Mouse (Mus musculus): Measurements from ENCODE around the gene Krt88.

Krt88 gene

DNA sequence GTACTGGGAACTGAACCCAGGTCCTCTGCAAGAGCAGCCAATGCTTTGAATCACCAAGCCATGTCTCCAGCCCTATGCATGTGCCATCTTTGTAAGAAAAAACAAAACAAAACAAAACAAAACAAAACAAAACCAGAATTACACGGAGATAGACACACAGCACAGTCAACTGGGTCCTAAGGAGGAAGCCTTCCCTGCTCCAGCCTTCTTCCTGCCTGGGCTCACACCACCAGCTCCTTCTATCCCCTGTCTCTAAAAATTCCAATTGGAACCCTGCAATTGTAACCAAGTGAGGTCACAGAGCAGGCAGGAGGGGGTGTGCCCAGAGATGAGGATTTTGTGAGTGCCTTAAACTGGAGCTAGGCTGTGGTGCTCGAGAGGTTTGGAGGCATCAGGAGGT is at the start of gene Krt88:
Krt88 (plus strand) TSS at position 301 of the 400 bp plus-strand sequence.
- DNase-seq (ENCODE audit: low spot score), result no peak

DNA sequence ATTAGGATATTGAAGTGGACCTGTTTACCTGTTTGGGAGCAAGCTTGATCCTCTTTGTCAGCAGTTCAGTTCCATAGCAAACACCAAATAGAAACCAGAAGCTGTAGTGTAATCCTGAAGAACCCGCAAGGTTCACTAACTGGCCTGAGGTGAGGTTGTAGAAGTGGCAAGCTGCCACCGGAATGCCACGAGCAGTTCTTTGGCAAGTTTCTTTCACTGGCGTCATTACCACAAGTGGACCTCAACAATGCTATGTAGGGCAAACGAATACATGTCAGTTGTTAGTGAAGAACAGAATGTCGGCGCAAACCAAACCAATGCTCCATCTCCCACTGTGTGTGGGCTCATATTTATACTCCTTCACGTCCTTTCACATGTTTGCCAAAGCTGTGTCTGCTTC is 49.3 kb upstream of the Krt88 start:
- no peak for DNase-seq (ENCODE audit: low spot score)

DNA sequence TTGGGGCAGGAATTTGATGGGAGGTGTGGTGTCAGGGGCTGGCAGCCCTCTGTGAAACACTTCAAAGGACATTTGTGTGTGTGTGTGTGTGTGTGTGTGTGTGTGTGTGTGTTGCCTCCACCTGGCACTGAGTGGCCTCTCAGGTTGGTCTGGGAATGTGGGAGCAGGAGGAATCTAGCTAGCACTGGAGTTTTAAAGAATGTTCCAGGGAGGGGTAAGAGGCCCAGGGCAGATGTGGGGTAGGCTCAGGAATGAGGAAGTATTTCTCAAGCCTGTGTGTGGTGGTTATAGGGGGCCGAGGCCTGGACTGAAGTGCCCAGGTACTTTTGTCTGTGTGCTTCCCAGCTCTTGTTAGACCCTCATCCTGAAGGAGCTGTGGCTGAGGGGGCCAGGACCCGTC is 36.8 kb upstream of the Krt88 start, which contains the start of gene Krt7:
Krt7 (plus strand) TSS at position 269 of the 400 bp plus-strand sequence.
- DNase-seq (ENCODE audit: low spot score), result no peak

DNA sequence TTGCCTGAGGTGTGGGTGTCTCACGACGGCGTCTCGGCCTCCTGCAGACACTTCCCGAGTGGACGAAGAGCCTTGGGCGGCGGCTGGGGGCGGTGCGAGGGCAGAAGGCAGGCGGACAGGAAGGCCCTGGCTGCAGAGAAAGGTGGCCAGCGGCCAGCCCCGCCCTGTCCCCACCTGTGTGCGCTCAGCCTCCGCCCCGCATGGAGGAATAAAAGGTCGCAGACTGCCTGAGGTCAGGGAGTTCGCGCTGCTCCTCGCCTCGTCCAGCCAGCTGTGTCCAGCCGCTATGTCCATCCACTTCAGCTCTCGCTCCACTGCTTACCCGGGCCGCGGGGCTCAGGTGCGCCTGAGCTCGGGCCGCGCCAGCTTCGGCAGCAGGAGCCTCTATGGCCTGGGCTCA is 35.4 kb upstream of the Krt88 start:
- DNase-seq (ENCODE audit: low spot score), result no peak

DNA sequence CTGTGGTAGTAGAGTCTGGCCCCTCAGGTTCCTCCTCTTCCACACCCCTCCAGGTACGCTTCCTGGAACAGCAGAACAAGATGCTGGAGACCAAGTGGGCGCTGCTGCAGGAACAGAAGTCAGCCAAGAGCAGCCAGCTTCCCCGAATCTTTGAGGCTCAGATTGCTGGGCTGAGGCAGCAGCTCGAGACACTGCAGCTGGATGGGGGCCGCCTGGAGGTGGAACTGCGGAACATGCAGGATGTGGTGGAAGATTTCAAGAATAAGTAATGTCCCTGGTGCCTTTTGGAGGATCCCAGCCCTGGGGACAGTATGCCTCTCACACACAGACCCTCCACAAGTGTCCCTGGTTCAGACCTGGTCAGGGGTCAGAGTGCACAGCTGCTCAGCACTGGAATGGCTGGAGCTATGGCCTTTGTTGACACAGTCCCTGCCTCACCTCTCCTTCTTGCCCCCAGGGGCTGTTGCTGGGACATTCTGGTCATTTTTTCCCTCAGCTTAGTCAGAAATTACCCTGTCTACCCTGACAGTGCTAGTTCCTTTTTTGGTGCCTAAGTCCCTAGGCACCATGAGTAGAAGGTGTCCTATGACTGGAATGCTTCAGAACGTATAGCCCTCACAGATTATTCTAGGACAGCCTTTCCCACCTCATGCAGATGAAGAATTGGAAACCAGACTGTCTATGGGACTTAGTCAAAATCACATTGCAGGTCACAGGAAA is 33.5 kb upstream of the Krt88 start:
- no peak for DNase-seq (ENCODE audit: low spot score)

DNA sequence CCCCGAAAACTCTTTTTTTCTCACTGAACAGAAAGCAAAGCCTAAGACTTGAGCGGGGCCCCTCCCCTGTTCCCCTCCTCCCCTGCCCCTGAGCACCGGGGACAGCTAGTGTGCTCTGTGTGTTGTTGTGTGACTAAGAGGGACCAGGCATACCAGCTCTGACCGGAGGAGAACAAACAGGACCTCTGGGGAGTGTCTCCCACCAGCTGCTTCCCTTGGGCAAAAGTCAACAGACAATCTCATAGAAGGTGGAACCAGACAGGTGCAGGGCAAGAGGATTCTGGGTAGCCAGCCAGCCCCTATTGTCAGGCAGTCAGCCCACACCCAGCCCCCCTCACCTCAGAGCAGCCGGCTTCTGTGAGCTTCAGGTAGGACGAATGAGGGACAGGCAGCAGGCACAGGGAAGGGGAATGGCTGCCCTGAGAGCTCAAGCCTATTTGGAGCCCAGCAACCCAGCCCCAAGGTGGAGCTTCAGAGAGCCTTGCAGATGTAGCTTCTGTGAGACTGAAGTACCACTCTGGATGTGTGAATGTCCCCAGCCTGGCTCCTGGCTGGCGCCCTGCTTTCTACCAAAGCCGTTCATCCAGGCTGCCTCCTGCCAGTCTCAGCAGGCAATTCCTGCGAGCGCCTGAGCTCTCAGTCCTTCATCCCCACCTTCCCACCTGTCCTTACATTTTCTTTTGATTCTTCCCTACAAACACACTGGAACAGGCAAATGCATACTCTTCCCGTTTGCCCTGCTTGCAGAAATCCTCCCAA is 32.6 kb upstream of the Krt88 start:
- no peak for DNase-seq (ENCODE audit: low spot score)

DNA sequence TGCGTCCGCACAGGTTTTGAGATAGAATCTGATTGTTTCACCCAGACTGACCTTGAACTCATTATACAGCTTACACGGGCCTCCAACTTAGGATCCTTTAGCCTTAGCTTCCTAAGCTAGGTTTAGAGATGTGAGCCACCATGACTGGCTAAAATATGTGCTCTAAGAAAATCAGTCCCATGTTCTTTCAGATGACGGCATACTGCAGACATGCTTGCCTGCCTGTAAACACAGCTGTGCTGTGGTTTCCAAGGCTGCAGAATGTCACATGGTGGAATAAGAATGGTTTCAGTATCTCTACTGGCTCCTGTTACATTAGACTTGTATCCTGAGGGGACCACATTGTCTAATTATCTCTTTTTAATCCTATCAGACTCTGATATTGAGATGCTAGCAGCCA is 28.6 kb upstream of the Krt88 start:
- DNase-seq (ENCODE audit: low spot score), result no peak

DNA sequence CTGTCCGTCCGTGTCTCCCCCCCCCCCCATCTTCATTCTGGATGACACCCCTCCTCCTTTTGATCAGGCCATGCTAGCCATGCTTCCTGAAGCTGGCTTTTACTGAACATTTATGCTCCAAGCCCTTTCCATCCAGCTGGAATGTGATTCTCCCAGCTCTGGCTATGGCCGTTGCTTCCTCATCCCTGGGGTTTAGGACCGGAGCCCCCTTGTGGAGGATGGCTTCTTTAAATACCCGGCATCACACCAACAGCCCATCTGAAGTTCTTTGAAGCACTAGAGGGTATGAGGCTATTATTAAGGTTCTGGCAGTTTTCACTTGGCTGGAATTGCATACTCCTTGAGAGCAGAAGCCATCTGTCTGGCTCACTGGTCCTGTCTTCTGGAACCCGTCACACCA is 26.6 kb upstream of the Krt88 start:
- DNase-seq (ENCODE audit: low spot score), result no peak

DNA sequence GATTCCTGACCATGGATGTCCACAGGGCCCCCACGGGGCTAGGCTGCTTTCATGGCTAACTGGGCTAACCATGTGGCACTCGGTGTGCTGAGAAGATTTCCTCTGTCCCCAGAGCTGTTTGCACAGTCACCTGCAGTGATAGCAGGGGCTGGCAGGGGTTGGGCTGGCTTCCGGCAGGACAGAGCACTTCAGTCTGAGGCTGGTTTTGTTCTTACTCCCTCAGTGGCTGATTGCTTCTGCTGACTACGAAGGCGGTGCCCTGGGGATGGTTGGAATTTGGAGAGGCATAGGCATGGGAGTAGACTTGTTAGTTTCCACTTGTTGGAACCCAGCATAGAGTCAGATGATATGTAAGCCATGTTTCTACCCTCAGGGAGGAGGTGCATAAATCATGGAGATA is 22.6 kb upstream of the Krt88 start:
- DNase-seq (ENCODE audit: low spot score), result no peak

DNA sequence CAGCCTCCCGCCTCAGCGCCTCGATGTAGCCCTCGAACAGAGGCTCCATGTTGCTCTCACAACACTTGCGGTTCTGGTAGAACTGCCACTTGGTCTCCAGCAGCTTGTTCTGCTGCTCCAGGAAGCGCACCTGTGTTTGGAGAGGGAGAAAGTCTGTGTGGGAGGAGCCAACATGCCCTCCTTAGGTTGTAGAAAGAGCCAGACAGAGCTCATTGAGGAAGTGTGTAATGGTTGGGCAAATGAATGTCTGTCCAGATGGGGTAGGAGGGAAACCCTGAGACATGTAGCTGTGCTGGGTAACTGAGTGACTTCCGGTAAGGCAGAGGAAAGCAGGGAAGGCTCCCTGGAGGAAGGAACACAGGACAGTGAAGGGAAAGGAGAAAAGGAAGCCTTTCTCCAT is 10.9 kb upstream of the Krt88 start:
- no peak for DNase-seq (ENCODE audit: low spot score)

DNA sequence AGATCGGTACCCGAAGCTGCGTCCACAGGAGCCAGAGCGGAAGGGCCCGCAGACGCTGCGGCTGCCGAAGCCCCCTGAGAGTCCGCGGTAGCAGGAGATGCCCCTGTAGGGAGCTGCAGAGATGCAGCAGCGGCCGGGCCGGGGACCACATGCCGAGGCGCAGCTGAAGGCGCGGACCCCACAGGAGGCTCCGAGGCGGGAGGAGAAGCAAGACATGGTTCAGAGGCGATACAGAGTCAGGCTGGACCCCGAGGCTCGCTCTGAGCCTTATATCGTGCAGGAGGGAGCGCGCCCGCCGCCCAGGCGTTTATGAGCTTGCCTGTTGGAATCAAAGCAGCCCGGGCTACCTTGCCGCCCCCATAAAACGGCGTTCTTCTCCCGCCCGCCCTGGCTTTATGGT is 9.0 kb upstream of the Krt88 start, which contains the start of gene Krt87:
Krt87 (minus strand) TSS at position 250 of the 400 bp plus-strand sequence.
- DNase-seq (ENCODE audit: low spot score), result no peak

DNA sequence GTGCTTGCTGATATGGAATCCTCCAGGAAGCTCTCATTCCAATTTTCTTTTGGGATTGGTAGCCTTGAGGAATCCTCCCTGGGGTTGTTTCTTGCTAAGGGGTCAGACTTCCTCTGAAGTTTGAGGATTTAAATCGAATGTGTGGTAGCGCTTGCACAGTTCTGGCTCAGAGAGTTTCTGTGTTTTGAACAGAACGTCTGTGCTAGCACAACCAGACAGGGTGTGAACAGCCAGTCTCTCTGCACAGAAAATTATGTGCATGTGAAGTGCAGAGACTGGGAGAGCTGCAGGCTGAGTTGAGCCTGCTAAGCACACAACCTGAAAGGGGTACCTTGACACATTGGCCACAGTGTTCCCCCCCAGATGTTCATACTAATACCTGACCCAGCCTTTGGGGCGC is 6.7 kb upstream of the Krt88 start:
- no peak for DNase-seq (ENCODE audit: low spot score)

DNA sequence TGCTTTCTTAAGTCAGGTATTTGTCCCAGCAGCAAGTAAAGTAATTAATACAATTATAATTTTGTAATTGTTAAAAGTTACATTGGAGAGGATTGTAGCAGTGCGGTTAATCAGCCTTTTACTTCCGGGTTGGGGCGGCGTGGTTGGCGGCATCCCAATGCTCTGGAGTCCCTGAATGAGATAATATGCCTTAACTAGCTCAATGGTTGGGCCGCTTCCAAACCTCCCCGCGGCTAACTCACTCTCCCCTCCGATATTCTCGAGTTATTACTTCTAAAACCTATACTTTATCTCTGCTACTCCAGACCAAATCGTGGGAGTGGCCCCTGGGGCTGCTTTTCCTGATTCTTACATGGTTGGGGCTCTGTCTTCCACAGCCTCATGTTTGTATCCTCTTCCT is 972 bp upstream of the Krt88 start:
- no peak for DNase-seq (ENCODE audit: low spot score)

DNA sequence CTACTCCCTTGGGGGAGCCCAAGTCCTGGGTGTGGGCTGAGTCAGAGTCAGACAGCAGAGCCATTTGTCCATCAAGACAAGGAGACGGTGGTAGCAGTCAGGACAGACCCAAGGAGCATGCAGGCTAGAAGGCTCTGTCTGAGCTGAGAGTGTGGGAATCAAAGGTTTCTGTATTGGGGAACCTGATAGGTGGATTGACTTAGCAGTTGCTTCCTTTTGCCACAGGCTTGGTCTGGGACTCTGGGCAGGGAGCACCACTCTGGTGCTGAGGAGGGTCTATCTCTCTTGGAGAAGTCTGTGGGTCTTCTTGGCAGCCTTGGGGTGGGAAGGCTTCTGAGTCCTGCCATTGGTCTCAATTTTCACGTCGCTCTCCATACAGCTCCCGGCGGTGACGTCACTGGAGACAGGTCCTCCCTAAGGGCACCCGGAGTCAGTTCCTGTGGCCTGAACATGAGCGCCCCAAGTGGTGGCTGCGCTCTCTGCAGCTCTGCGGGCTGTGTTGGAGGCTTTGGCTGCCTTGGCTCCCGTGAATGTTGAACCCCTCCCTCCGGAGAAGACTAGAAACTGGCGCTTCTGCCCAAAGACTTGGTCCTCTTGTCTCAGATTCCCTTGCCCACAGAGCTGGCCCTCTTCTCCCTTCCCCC is 5.7 kb downstream of the Krt88 start:
- DNase-seq (ENCODE audit: low spot score), result peak; percentile 50

DNA sequence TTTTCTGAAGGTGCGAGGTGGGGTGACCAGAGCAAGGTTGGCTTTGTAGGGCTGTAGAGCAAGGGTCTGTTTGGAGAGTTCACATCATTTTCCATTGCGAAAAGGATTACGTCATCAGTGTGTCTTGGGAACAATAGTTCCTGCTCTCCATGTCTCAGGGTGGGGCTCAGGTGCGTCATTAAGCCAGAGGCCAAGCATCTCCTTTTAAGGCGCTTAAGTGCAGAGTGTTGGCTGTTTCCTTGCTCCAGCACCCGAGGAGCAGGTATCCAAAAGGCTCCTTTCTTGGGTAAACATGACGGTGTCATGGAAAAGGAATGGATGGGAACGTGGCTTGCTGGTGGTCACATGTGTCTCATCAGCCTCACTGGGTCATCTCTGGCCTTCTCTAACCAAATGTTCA is 7.2 kb downstream of the Krt88 start:
- no peak for DNase-seq (ENCODE audit: low spot score)

DNA sequence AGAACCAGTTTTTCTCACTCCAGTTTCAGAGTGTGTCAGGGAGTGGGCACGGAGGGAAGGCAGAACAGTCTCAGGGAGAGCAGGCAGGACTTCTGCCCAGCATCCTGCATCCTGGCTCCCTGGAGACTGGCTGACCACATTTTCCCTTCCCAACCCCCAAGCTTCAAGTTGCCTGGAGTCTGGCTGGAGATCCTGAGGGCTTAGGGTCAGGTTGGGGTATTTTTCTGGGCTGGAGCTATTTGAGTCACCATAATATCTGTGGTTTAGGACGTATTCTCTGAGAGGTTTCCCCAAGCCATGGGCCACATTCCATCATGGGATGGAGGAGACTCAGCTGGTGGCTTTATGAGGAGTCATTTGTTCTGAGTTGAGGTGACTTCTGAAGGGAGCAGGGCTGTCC is 7.7 kb downstream of the Krt88 start:
- no peak for DNase-seq (ENCODE audit: low spot score)

DNA sequence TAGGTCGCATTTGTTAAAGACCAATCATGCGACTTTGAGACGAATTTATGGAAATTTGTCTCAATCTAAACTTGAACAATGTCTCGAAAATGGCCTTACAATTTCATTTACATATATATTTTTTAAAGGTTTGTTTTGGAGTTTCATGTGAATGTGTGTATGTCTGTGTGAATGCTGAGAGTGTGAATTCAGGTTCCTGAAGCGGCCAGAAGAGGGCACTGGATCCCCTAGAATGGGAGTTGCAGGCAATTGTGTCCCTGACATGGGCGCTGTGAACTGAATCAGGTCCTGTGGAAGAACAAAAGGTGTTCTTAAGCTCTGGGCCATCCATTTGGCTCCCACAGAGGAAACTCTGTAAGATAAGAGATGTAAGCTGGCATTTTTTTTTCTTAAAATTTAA is 8.3 kb downstream of the Krt88 start:
- DNase-seq (ENCODE audit: low spot score), result no peak

DNA sequence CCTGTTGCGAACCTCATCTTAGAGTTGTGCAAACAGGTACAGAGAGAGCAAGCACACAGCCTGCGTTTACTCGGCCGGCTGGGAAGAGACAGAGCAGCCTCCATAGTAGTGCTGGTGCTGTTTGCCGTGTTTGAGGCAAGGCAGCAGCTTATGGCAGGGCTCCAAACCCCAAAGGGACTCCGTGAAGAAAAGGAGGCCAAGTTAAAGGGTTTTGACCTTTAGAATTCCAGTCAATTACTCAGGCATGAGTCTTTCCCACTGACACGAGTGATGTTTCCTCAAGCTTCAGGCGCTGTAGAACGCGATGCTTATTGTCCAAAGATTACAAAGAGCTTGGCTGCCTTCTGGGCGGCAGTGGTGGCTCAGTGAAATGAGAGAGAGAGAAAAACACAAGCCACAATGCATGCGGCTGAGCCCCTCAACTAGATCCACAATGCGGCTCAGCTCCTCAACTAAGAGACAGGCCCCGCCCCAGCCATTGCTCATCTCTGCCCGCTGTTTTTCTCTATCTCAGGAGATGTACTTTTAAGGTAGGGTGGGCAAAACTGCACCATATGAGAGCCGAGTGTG is 10.9 kb downstream of the Krt88 start:
- no peak for DNase-seq (ENCODE audit: low spot score)

DNA sequence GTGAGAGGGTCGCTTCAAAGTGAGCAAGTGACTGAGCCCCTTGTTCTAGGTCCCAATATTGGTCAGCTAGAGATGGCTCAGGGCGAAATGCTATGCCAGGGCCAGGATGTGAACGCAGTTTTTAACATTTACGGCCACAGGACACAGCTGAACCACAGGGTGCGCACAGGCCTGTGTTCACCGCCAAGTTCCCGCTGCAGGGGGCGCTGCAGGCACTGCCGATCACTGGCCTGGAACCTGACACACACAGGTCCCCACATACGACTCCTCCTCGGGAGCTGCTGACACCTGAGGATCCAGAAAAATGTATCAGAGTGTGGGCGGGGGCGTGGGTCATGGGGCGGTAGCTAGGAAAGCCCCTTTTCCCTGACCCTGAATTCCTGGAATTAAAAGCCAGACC is 11.7 kb downstream of the Krt88 start:
- DNase-seq (ENCODE audit: low spot score), result no peak

DNA sequence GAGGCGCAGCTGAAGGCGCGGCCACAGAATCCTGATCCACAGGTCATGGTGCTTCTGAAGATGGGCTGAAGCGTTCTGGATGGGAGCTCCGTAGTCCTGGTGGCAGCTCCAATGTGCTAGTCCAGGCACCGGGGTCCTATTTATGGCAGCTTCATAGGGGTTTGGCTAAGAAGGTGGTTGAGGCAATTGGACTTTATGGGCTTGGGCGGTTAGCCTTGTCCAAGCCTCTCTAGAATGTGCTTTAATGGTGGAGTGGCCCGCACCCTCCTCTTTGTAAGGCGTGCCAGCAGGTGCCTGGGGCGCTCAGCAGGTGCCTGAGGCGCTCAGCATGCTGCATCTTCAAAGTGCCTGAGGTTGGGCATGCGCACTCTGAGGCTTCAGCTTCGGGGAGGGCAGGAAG is 16.1 kb downstream of the Krt88 start, which contains the start of gene Krt81:
Krt81 (minus strand) TSS at position 101 of the 400 bp plus-strand sequence.
- DNase-seq (ENCODE audit: low spot score), result no peak

DNA sequence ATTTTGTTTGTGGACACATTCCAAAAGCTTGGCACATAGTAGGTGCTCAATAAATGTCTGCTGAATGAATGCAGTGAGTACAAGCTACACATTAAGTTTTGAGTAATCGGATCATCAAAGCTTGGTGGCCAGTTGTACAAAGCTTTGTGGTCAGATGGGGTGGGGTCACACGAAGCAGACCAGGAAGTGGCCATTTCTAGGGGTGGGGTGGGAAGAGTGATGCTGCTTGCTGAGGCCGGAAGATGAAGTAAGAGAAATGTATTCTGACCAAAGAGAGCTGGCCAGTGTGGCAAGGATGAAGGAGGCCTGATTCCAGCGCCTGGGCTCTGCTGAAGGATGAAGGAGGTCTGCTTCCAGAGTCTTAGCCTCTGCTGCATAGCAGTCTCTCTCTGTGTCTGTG is 21.5 kb downstream of the Krt88 start:
- no peak for DNase-seq (ENCODE audit: low spot score)

DNA sequence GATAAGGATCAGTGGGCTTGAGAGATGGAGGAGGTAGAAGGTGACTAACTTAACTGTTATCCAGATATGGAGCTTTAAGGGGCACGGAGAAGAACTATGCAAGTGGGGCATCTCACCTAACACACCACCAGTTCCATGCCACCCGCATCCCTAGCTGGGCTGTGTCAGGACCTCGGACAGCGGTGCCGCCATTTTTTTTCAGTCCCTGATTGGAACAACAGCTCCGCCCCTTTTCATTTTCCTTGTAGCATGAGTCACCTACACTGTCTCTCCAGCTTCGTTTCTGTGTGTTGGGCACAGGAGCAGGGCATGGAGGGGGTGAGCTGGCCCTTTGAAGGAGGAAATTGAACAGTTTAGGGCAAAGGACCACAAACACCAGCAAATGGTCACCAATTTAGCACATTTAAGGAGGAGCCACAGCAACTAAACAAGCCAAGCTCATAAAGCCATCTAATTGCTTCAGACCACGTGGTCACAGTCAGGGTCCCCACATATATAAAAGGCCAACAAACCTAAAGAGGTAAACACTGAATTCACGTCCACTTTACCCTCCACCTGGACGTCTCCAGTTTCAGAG is 25.5 kb downstream of the Krt88 start, which contains the start of gene Krt86:
Krt86 (plus strand) TSS at position 527 of the 577 bp plus-strand sequence.
- no peak for DNase-seq (ENCODE audit: low spot score)

All from testis, postnatal 14 days (tissue).